Mouse (Mus musculus) cortical plate, adult 2 months (tissue): ENCODE measurements around the gene Ppl. TPM values are rescaled to one million over a fixed set of nuclear protein-coding genes. Genes with fewer than 3 reads are reported as not detected.

ENCODE experiments used
- H3K27ac ChIP-seq: fragments of 200-500 bp; 2 replicates; pipeline ENCODE4 v1.5.1; 2012; ENCODE audit warnings: low read length, control low read depth, inconsistent platforms; ENCODE audit not compliant: insufficient read depth
- H3K4me1 ChIP-seq: fragments of 200-500 bp; 2 replicates; pipeline ENCODE4 v1.6.1; 2011; ENCODE audit warnings: low read length; ENCODE audit not compliant: control insufficient read depth, insufficient read depth
- H3K4me3 ChIP-seq: fragments of 200-500 bp; 2 replicates; pipeline ENCODE4 v1.5.1; 2011; ENCODE audit warnings: mild to moderate bottlenecking, low read length, control low read depth; ENCODE audit not compliant: insufficient read depth
- CTCF ChIP-seq: fragments of 200-500 bp; IDR thresholded peaks from 2 replicates; pipeline ENCODE4 v1.5.1; 2011; ENCODE audit warnings: mild to moderate bottlenecking, control low read depth, low read length; ENCODE audit not compliant: insufficient read depth; ENCODE audit errors: extremely low read depth
- POLR2A ChIP-seq: fragments of 200-500 bp; IDR thresholded peaks from 2 replicates; pipeline ENCODE4 v1.6.1; 2011; ENCODE audit warnings: mild to moderate bottlenecking, low read length, control low read depth; ENCODE audit not compliant: insufficient read depth; ENCODE audit errors: extremely low read depth
- polyA plus RNA-seq: library from polyadenylated mRNA; depleted of rRNA; stranded (reverse); fragments of >200 nt; gene quantifications from 2 replicates; pipeline ENCODE4 v1.2.3, GENCODE M21; 2012

The Ppl gene
- polyA plus RNA-seq, 1 experiment = 0.25 TPM

DNA sequence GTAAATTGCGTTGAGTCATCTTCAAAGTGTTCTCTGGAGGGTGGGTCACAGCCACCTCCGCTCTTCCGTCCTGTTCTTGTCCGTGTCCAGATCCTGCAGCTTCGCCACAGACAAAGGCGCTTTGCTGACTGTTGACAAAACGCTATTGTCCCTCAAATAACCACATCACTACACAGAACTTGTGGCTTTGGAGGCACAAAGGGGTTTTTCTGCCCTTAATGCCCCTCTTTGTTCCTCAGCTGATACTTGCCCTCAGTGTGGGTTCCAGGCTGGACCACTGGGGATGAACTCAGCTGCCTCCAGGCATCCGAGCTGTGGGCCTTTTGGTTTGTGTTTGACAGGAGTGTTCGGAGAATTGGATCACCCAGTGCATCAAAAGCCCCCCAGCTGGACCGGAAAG is 18.3 kb upstream of the Ppl start:
- H3K27ac ChIP-seq = peak overlapping the region; percentile 17; the same call in 1 of the 2 replicates
- H3K4me3 ChIP-seq = no peak overlapping the region

DNA sequence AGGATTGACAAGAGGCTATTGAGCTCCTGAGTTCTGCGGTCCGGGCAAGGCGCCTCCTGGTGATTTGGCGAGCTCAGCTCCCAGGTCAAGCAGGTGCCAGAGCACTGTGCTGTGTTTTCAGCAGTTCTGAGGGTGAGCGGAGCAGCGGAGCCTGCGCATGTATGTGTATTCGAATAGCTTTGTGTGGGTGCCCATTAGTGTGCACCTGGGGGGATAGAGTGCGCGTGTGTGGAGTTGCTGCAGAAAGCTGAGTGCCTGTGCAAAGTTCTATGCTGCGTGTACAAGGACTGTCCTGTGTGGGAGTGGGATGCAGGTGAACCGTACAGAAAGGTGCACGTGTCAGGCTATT is 14.8 kb upstream of the Ppl start, which contains the start of gene Sec14l5:
Gene Sec14l5 (plus strand): TSS at position 73 of the 349 bp plus-strand sequence.
- TF ChIP-seq CTCF (no peak), POLR2A (no peak)
- Histone ChIP-seq H3K4me1 (peaks cover 1% of the 10 kb centered on the region; the same call in 1 of the 2 replicates), H3K27ac (0 out of 2 replicates have a peak within 1 kb of the TSS, but pooled peaks have one; percentile 29), H3K4me3 (peak within 1 kb of the TSS; percentile 36)

More for the DNA sequence above, 18.3 kb upstream of the Ppl start:
- H3K4me1 ChIP-seq = peaks cover 1% of the 10 kb centered on the region; the same call in 1 of the 2 replicates
- TF ChIP-seq CTCF (no peak), POLR2A (no peak)

DNA sequence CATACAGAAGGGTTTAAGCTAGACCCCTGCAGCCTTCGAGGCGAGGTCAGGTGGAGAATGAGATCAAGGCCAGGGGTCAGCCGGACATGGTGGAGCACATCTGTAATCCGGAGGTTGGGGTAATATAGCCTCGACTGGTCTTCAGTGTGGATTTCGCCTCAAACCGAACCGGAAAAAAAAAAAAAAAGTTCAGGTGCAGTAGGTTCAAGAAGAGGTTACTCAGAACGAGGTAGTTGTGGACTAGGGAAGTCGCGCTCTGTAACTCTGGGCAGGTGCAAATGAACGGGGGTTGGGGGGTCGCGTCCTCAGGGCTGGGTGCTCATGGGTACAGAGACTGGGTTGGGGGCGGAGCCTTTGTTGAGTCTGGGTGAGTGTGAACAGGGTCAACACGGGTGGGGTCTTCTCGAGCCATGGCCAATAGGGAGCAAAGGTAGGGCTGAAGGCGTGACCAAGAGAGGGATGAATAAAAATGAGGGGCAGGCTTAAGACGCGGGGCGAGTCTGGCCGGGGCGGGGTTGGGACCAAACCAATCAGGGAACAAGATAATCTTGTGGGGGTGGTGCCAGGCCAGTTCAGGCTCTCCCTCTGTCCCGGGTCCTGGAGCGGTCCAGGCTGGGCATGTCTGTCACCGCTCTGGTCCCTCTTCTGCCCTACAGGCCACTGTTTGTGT is 14.3 kb upstream of the Ppl start:
- no peak overlapping the region for H3K27ac ChIP-seq
- TF ChIP-seq POLR2A (no peak), CTCF (no peak)
- H3K4me1 ChIP-seq = peaks cover 1% of the 10 kb centered on the region; the same call in 1 of the 2 replicates
- H3K4me3 ChIP-seq = peak overlapping the region; percentile 36

DNA sequence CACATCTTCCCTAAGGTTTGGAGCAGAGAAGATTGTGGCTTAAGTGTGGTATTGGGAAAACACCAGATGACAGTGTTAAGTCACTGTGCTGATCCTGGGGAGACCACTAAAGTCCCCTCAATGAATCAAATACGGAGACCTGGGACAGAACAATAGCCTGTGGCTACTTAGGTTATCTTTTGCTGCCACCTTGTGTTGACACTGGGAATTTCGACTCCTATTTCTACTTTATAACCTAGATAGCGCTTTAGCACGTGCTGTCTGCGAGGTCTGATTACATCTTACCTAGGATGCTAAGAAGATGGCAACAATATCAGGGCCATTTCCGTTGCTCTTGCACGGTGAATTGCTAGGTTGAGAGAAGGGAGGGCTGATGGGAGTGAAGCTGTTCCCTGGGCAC is 13.3 kb upstream of the Ppl start:
- Histone ChIP-seq H3K27ac (no peak overlapping the region), H3K4me3 (no peak overlapping the region), H3K4me1 (peaks cover 1% of the 10 kb centered on the region; the same call in 1 of the 2 replicates)
- TF ChIP-seq POLR2A (no peak), CTCF (peak; percentile 74)

DNA sequence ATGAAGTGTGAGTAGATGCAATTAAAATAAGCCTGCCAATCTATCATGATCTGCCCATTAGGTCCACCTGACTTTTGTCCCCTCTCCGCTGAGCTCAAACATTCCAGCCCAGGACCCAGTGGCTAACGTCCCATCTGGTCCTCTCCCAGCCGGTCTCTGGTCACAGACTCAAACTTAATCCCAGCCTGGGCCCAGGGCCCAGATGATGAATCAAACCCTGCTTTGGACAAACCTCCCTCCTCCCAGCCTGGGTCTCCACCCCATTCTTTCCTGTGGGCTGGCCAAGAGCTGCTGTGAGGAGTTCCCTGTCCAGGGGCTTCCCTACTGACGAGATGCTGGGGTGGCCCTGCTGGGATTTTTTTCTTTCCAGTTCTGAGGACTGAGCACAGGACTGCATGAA is 7.5 kb upstream of the Ppl start:
- Histone ChIP-seq H3K27ac (no peak overlapping the region), H3K4me3 (no peak overlapping the region), H3K4me1 (no peaks in the 10 kb centered on the region)
- TF ChIP-seq POLR2A (no peak), CTCF (no peak)

DNA sequence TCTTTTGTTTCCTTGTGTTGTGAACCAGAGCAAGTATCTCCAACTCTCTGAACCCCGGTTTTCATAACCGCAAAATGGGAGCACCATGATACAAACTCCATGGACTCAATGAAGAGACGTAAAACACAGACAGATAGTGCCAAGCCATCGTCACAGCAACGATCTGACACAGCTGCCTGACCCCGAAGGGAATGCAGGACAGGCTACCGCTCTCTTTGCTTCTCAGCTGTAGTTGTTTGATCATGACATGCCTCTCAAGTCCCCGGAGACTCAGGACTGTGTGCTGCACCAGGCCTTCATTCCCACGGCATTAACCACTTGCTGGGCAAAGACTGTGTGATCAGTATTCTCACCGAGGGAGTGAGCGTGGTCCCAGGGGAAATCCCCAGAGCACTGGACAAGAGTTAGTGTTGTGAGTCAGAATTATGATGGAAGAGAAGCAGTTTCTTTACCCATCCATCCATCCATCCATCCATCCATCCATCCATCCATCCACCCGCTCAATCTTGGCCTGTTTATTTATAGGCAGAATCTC is 4.9 kb upstream of the Ppl start:
- no peak overlapping the region for H3K4me3 ChIP-seq
- TF ChIP-seq POLR2A = no peak
- TF ChIP-seq CTCF = no peak
- H3K27ac ChIP-seq = no peak overlapping the region
- no peaks in the 10 kb centered on the region for H3K4me1 ChIP-seq

DNA sequence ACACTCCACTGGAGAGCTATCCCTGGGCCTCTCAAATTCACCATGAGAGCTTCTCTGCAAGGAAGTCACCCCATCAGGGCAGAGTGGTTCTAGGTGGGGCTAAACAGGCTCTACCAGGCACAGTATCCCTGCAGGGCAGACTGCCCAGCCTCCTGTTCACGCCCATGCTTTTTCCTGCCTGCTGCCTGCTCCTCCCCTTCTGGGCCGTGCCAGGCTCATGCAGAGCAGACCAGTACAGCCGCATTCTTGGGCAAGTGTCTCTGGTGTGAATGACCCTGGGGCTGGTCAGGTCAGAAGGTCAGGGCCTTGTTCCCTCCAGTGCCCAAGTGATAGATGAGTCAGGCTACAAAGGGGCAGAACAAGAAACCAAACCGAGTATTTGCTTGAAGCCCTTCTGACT is 4.3 kb upstream of the Ppl start:
- H3K27ac ChIP-seq = no peak overlapping the region
- H3K4me1 ChIP-seq = no peaks in the 10 kb centered on the region
- H3K4me3 ChIP-seq = no peak overlapping the region
- TF ChIP-seq CTCF (no peak), POLR2A (no peak)

DNA sequence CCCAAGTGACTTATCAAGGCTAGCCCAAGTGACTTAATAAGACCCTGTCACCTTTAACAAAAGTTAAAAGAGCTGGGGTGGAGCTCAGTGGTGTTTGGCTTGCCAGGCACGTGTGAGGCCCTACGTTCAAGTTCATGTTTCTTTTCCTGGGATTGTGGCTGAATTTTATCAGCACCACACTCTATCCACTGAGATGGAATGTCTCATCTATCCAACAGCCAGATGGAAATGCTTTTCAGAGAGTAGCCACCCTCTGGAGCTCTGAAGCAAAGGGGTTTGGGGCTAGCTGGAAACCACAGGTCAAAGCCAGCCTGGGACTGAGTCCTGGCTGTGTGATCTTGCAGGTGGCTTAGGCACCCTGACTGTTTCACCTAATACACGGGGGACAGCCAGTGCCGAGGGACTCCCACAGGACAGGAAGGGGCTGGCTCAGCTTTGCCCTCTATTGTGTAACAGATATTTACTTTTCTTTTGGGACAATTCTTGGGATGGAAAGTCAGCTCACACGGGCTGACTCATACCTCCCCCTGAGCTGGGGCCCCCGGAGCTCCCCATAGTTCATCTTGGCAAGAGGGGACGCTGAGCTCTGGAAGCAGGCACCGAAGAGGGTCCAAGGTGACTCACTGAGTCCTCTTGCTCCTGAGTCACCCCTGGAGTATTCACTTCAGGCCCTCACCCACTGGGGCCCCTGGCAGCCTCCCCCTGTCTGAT is 3.5 kb upstream of the Ppl start:
- Histone ChIP-seq H3K4me1 (no peaks in the 10 kb centered on the region), H3K4me3 (no peak overlapping the region), H3K27ac (no peak overlapping the region)
- TF ChIP-seq CTCF (no peak), POLR2A (no peak)

DNA sequence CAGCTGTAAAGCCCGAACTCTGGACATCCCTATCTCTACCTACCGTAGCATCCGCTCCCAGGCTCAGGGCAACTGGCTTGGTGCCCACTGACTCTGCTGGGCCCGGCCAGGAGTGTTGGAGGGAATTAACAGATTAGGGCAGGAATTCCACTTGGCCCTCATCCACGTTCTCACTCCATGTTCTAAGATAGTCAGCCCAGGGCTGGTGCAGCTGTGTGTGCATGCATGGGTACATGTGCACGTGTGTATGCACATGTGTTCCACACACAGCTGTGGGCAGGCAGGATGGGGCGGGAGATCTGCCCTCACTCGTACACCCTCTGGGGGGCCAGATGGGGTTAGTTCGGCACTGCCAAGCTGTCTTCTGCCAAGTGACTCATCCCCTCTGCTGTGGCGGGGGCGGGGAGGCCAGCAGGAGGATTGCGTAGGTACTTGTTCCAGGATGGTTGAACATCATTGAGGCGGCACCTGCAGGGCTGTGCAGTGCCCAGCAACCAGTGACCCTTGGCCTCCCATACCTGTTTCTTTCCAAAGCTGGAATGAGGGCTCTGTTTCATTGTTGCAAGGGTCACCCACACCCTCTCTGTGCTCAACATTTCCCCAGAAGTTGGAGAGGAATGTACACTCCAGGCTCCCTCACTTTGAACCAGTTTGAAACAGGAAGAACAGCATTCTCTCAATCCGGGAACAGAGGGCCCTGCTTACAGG is 2.6 kb upstream of the Ppl start:
- Histone ChIP-seq H3K27ac (no peak overlapping the region), H3K4me1 (no peaks in the 10 kb centered on the region), H3K4me3 (no peak overlapping the region)
- TF ChIP-seq CTCF (no peak), POLR2A (no peak)
